Mouse (Mus musculus) heart, postnatal 0 days (tissue): Measurements from ENCODE around the gene Zscan21. TPM values are rescaled to one million over a fixed set of nuclear protein-coding genes. Genes with fewer than 3 reads are reported as not detected.

Source experiments
- ATAC-seq: fragments of 200-750 bp; cut with Nextera tagmentation; 2 replicates; pipeline ENCODE4 v1.8.0; 2017; ENCODE audit warnings: low read depth, moderate number of reproducible peaks, moderate library complexity; ENCODE audit not compliant: insufficient read depth
- DNase-seq: peaks from one replicate; pipeline ENCODE4 v3.0.0-alpha.2; 2016; ENCODE audit warnings: low spot score
- H3K27ac ChIP-seq: fragments of 300-500 bp; sonication (generic); 2 replicates; pipeline ENCODE4 v1.5.1; 2014; ENCODE audit warnings: low read depth, mild to moderate bottlenecking
- H3K27me3 ChIP-seq: fragments of 300-500 bp; sonication (generic); 2 replicates; pipeline ENCODE4 v1.6.1; 2014; ENCODE audit warnings: low read length, mixed read lengths; ENCODE audit not compliant: control insufficient read depth, insufficient read depth
- H3K36me3 ChIP-seq: fragments of 300-500 bp; sonication (generic); replicated peaks from 2 replicates; pipeline ENCODE4 v1.6.1; 2014; ENCODE audit warnings: low read length, mixed read lengths; ENCODE audit not compliant: control insufficient read depth, insufficient read depth
- H3K4me1 ChIP-seq: fragments of 300-500 bp; sonication (generic); 2 replicates; pipeline ENCODE4 v1.6.1; 2014; ENCODE audit warnings: antibody characterized with exemption; ENCODE audit not compliant: control insufficient read depth, insufficient read depth
- H3K4me2 ChIP-seq: fragments of 300-500 bp; sonication (generic); 2 replicates; pipeline ENCODE4 v1.6.1; 2014; ENCODE audit warnings: low read depth, mild to moderate bottlenecking, low read length, moderate library complexity
- H3K4me3 ChIP-seq: fragments of 300-500 bp; sonication (generic); 2 replicates; pipeline ENCODE4 v1.5.1; 2014; ENCODE audit warnings: low read depth, low read length
- H3K9ac ChIP-seq: fragments of 300-500 bp; sonication (generic); replicated peaks from 2 replicates; pipeline ENCODE4 v1.6.1; 2014; ENCODE audit warnings: low read depth, low read length, mixed read lengths
- H3K9me3 ChIP-seq: fragments of 300-500 bp; sonication (generic); replicated peaks from 2 replicates; pipeline ENCODE4 v1.6.1; 2016; ENCODE audit warnings: low read length; ENCODE audit not compliant: control insufficient read depth
- CTCF ChIP-seq: IDR thresholded peaks from 2 replicates; pipeline ENCODE4 v1.5.1; 2016; ENCODE audit warnings: antibody characterized with exemption, control low read depth, low read depth
- EP300 ChIP-seq: IDR thresholded peaks from 2 replicates; pipeline ENCODE4 v1.6.1; 2016; ENCODE audit warnings: antibody characterized with exemption, low read depth
- WGBS: fragments of 180-500 bp; shearing (Covaris S2); extraction: QIAGEN DNeasy Blood & Tissue Kit; methylation state at CpG from one replicate; pipeline ENCODE4 v1.1.7; 2014; 5-methylcytosine and 5-hydroxymethylcytosine counted together
- polyA plus RNA-seq: library from polyadenylated mRNA; unstranded; fragments of >200 nt; fragmentation: Nextera tagmentation; extraction: Ambion mirVana; gene quantifications from 2 replicates; pipeline ENCODE4 v1.2.1, GENCODE M21; 2015
- total RNA-seq: library from RNA; depleted of rRNA; stranded (reverse); fragments of >200 nt; gene quantifications from 2 replicates; pipeline ENCODE4 v1.2.3, GENCODE M21; 2014; ENCODE audit warnings: low replicate concordance

Zscan21 gene
- total and polyA plus RNA-seq, 2 experiments from 2014 or later, result 14.0 to 25.0 TPM

- H3K9ac ChIP-seq, result no peak overlapping the region
Observed at GRCm38 (mm10) chr5:138154390-138154789, 37.7 kb downstream of the Zscan21 start.

GRCm38 (mm10) chr5:138155443-138155976 is 38.8 kb downstream of the Zscan21 start, which contains the start of gene Zfp113:
Gene Zfp113 (minus strand): TSS chr5:138155744.
- peak; percentile 94 for TF ChIP-seq CTCF
- TF ChIP-seq EP300, result peak; percentile 70
- 0% methylated on average over 31 of the region's 31 CpGs for WGBS
- ATAC-seq, result peak; percentile 98

More at GRCm38 (mm10) chr5:138154390-138154789, 37.7 kb downstream of the Zscan21 start:
- Histone ChIP-seq H3K9me3 (no peaks in the 10 kb centered on the region), H3K4me2 (peak overlapping the region; percentile 70), H3K4me3 (peak overlapping the region; percentile 80; the same call in 1 of the 2 replicates), H3K4me1 (peaks cover 8% of the 10 kb centered on the region), H3K36me3 (peaks cover 27% of the 10 kb centered on the region), H3K27ac (no peak overlapping the region), H3K27me3 (no peaks in the 10 kb centered on the region)
- WGBS, result 61% methylated on average over 3 of the region's 3 CpGs
- DNase-seq (no peak), ATAC-seq (no peak)
- no peak for TF ChIP-seq CTCF
- TF ChIP-seq EP300, result no peak

GRCm38 (mm10) chr5:138160224-138160762 is 43.6 kb downstream of the Zscan21 start:
- WGBS, result 65% methylated on average over 7 of the region's 7 CpGs
- H3K4me1 ChIP-seq, result peaks cover 6% of the 10 kb centered on the region; the same call in 1 of the 2 replicates
- peaks cover 30% of the 10 kb centered on the region for H3K36me3 ChIP-seq
- H3K27ac ChIP-seq, result peak overlapping the region; percentile 65
- H3K27me3 ChIP-seq, result no peaks in the 10 kb centered on the region
- peak overlapping the region; percentile 89 for H3K4me3 ChIP-seq
- 0 out of 2 replicates have a peak overlapping the region, but pooled peaks have one; percentile 86 for H3K9ac ChIP-seq
- TF ChIP-seq CTCF, result no peak
- TF ChIP-seq EP300, result no peak
- DNase-seq (no peak), ATAC-seq (no peak)
- peak overlapping the region; percentile 93 for H3K4me2 ChIP-seq
- H3K9me3 ChIP-seq, result no peaks in the 10 kb centered on the region

More at GRCm38 (mm10) chr5:138155443-138155976, 38.8 kb downstream of the Zscan21 start, which contains the start of gene Zfp113:
- Histone ChIP-seq H3K27ac (peak within 1 kb of the TSS; percentile 93), H3K4me2 (peak within 1 kb of the TSS; percentile 70), H3K9ac (peak within 1 kb of the TSS; percentile 88), H3K36me3 (peaks cover 23% of the 10 kb centered on the region), H3K4me3 (peak within 1 kb of the TSS; percentile 80), H3K9me3 (no peaks in the 10 kb centered on the region), H3K4me1 (peaks cover 8% of the 10 kb centered on the region), H3K27me3 (no peaks in the 10 kb centered on the region)
- DNase-seq, result peak; percentile 97

- no peaks in the 10 kb centered on the region for H3K27me3 ChIP-seq
- peak within 1 kb of the TSS; percentile 93 for H3K4me2 ChIP-seq
- peak within 1 kb of the TSS; percentile 86 for H3K9ac ChIP-seq
- WGBS, result under 1% methylated on average over 42 of the region's 42 CpGs
- peak within 1 kb of the TSS; percentile 89 for H3K4me3 ChIP-seq
- TF ChIP-seq CTCF, result 0 out of 2 replicates have a peak, but pooled peaks have one; percentile 7
- TF ChIP-seq EP300, result no peak
- peak; percentile 93 for DNase-seq
- peak; percentile 95 for ATAC-seq
- H3K27ac ChIP-seq, result peak within 1 kb of the TSS; percentile 65
- peaks cover 6% of the 10 kb centered on the region; the same call in 1 of the 2 replicates for H3K4me1 ChIP-seq
- H3K36me3 ChIP-seq, result peaks cover 38% of the 10 kb centered on the region
- H3K9me3 ChIP-seq, result no peaks in the 10 kb centered on the region
Observed at GRCm38 (mm10) chr5:138160842-138161665, 44.4 kb downstream of the Zscan21 start, which contains the start of gene Cops6. Gene Cops6 (plus strand): TSS chr5:138161071.

GRCm38 (mm10) chr5:138163046-138163445 is 46.3 kb downstream of the Zscan21 start:
- TF ChIP-seq CTCF (no peak), EP300 (no peak)
- no peak overlapping the region for H3K9ac ChIP-seq
- no peak overlapping the region for H3K4me3 ChIP-seq
- H3K36me3 ChIP-seq, result peaks cover 58% of the 10 kb centered on the region
- H3K4me2 ChIP-seq, result no peak overlapping the region
- H3K27me3 ChIP-seq, result no peaks in the 10 kb centered on the region
- peaks cover 6% of the 10 kb centered on the region; the same call in 1 of the 2 replicates for H3K4me1 ChIP-seq
- DNase-seq, result no peak
- H3K9me3 ChIP-seq, result no peaks in the 10 kb centered on the region
- H3K27ac ChIP-seq, result no peak overlapping the region
- WGBS, result 65% methylated on average over 6 of the region's 6 CpGs
- no peak for ATAC-seq
